Mouse (Mus musculus): ENCODE data around the gene Sec63.

Gene Sec63

GRCm38 (mm10) chr10:42864696-42865095, 103.4 kb downstream of the Sec63 start:
- no peak for DNase-seq

DNA sequence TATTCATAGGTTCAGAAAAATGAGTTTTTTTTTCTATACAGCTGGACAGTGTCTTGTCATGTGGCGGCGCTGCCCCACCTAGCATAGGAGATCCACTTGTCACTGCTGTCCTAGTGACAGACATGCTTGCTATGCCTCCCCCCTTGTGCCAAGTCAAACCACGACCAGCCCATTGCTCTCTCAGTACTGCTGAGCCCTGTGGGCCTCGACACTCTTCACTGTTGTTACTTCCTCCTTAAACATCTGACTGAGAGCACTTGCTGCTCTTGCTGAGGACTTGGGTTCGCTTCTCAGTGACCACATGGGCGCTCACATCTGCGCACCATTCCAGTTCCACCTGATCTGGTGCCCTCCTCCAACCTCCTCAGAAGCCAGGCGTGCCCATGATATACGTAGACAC, 107.1 kb downstream of the Sec63 start:
- no peak for DNase-seq

DNA sequence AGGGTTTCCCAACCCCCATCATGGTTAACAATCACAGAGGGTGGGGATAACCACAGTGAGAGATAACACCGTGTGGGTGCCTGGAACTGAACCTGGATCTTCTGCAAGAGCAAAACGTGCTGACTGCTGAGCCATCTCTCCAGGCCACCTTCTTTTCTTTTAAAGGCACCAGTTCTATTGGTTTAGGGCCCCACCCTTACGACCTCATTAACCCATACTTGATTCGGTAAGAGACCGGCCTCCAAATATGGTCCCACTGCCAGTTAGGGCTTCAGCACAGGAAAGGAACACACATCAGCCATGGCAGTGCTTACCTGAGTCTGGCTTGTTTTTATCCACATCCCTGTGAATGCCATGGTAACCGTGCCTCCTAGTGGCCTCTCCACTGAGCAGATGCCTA, 108.2 kb downstream of the Sec63 start:
- DNase-seq = no peak

GRCm38 (mm10) chr10:42872269-42873010, 111.1 kb downstream of the Sec63 start:
- no peak for DNase-seq

GRCm38 (mm10) chr10:42873077-42873595, 111.8 kb downstream of the Sec63 start:
- no peak for DNase-seq

- no peak for DNase-seq
These were observed 114.9 kb downstream of the Sec63 start for GRCm38 (mm10) chr10:42876172-42876571.

- DNase-seq = no peak
These were observed 118.0 kb downstream of the Sec63 start for GRCm38 (mm10) chr10:42879269-42879681.

GRCm38 (mm10) chr10:42879682-42880081, 118.4 kb downstream of the Sec63 start:
- DNase-seq = no peak
